Mouse (Mus musculus): Measurements from ENCODE around the gene Trpt1.

DNA sequence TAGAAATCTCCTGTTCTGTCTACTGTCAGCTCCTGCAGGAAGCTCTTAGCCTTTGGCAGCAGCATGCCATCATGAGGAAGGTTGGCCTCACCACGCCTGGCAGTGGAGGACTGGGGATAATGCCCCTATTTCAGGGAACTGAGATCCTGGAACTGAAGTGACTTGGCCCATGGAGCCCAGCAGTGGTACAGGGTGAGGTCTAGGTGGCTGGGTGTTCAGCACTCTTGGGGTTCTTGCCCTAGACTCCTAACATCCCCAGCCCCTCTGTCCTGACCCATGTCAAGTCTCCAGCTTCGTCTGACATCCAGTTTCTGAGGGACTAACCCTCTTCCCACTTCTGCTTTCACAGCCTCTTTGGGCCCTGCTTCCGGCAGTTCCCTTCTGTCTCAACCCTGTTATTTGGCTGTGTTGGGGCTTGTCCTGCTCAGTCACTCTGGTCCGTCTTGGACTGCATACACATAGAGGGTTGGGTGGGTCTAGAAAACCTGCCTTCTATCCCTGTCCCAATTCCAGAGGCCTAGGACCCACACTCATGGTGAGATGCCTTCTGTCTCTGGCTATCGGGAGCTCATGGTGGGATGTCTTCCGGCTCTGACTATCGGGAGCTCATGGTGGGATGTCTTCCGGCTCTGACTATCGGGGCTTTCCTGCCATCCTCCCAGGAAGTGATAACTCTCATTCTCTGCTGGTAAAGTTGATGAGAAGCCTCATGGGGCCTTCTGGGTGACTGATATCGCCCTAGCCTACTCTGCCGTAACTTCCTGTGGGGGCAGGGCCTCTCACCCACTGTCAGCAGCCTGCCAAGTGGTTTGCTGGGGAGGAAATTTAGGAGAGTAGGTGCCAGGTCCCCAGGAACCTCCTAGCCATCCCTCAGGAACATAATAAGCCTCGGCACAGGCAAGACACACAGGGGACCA is 21.9 kb downstream of the Trpt1 start:
- TF ChIP-seq CTCF (conservative IDR thresholded peaks at IDR 0.05; ENCODE audit: low read length) = no peak
- TF ChIP-seq POU5F1 (IDR thresholded peaks at IDR 0.05; ENCODE audit: borderline replicate concordance, low read length) = no peak

Measured in E14TG2a.4 (cell line).